Mouse (Mus musculus) stomach, embryonic 15.5 days (tissue): ENCODE results near the gene Olfr913. TPM values are rescaled to one million over a fixed set of nuclear protein-coding genes. Genes with fewer than 3 reads are reported as not detected.

ENCODE experiments used
- ATAC-seq: fragments of 200-750 bp; cut with Nextera tagmentation; 2 replicates; pipeline ENCODE4 v1.8.0; 2017; ENCODE audit warnings: low read depth, moderate number of reproducible peaks, moderate TSS enrichment; ENCODE audit not compliant: insufficient read depth, low FRiP score
- H3K27ac ChIP-seq: fragments of 300-500 bp; sonication (generic); 2 replicates; pipeline ENCODE4 v1.5.1; 2015; ENCODE audit warnings: mild to moderate bottlenecking, inconsistent platforms
- H3K27me3 ChIP-seq: fragments of 300-500 bp; sonication (generic); replicated peaks from 2 replicates; pipeline ENCODE4 v1.6.1; 2015; ENCODE audit warnings: inconsistent platforms
- H3K36me3 ChIP-seq: fragments of 300-500 bp; sonication (generic); 2 replicates; pipeline ENCODE4 v1.6.1; 2015; ENCODE audit warnings: inconsistent platforms
- H3K4me1 ChIP-seq: fragments of 300-500 bp; sonication (generic); 2 replicates; pipeline ENCODE4 v1.6.1; 2015; ENCODE audit warnings: inconsistent platforms
- H3K4me2 ChIP-seq: fragments of 300-500 bp; sonication (generic); 2 replicates; pipeline ENCODE4 v1.6.1; 2015; ENCODE audit warnings: mild to moderate bottlenecking, inconsistent platforms
- H3K4me3 ChIP-seq: fragments of 300-500 bp; sonication (generic); replicated peaks from 2 replicates; pipeline ENCODE4 v1.5.1; 2015; ENCODE audit warnings: inconsistent platforms
- H3K9ac ChIP-seq: fragments of 300-500 bp; sonication (generic); 2 replicates; pipeline ENCODE4 v1.6.1; 2015; ENCODE audit warnings: inconsistent platforms
- H3K9me3 ChIP-seq: fragments of 300-500 bp; sonication (generic); 2 replicates; pipeline ENCODE4 v1.6.1; 2016; ENCODE audit warnings: inconsistent platforms
- WGBS: fragments of 180-500 bp; shearing (Covaris S2); methylation state at CpG from one replicate; pipeline ENCODE4 v1.1.7; 2015; 5-methylcytosine and 5-hydroxymethylcytosine counted together
- polyA plus RNA-seq: library from polyadenylated mRNA; unstranded; fragments of >200 nt; fragmentation: Nextera tagmentation; extraction: Ambion mirVana; gene quantifications from 2 replicates; pipeline ENCODE4 v1.2.1, GENCODE M21; 2015

Gene Olfr913
- not detected in 2 replicates for polyA plus RNA-seq

- Histone ChIP-seq H3K4me3 (no peak within 1 kb of the TSS), H3K36me3 (no peaks in the 10 kb centered on the region), H3K4me1 (no peaks in the 10 kb centered on the region), H3K4me2 (no peak within 1 kb of the TSS), H3K27ac (no peak within 1 kb of the TSS), H3K9ac (no peak within 1 kb of the TSS), H3K9me3 (no peaks in the 10 kb centered on the region), H3K27me3 (no peaks in the 10 kb centered on the region)
- 48% methylated on average over 2 of the region's 2 CpGs for WGBS
- ATAC-seq = no peak
Observed at GRCm38 (mm10) chr9:38592459-38592858, at the start of gene Olfr913. TSS of gene Olfr913 (plus strand) at chr9:38592759.

GRCm38 (mm10) chr9:38579878-38580277, 12.7 kb upstream of the Olfr913 start, which contains the start of gene Olfr912:
TSS of gene Olfr912 (plus strand) at chr9:38580178.
- no peak within 1 kb of the TSS for H3K4me3 ChIP-seq
- no peak within 1 kb of the TSS for H3K9ac ChIP-seq
- WGBS = 59% methylated on average over 1 of the region's 1 CpGs
- H3K27me3 ChIP-seq = no peaks in the 10 kb centered on the region
- H3K4me1 ChIP-seq = no peaks in the 10 kb centered on the region
- no peak within 1 kb of the TSS for H3K4me2 ChIP-seq
- no peak within 1 kb of the TSS for H3K27ac ChIP-seq
- ATAC-seq = no peak
- no peaks in the 10 kb centered on the region for H3K36me3 ChIP-seq
- H3K9me3 ChIP-seq = no peaks in the 10 kb centered on the region

DNA sequence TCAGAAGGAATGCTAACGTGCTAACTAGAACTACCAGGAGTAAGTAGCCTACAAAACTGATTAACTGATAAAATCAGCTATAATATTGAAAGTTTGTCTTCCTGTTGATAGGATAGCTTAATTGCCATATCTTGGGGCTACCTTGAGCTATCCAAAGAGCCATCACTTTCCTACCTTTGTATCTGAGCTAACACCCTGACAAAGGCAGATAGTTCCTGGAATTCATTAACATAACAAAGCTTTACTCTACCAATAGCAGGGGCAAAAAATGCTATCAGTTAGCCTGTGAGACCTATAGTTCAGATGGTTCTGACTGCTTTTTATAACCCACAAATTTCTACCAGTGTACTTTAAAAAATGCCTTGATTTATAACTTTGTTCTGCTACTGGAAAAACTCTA, 1.5 kb upstream of the Olfr913 start:
- WGBS = 38% methylated on average over 1 of the region's 1 CpGs
- no peak for ATAC-seq
- Histone ChIP-seq H3K4me2 (no peak overlapping the region), H3K27me3 (no peaks in the 10 kb centered on the region), H3K4me1 (no peaks in the 10 kb centered on the region), H3K36me3 (no peaks in the 10 kb centered on the region), H3K9ac (no peak overlapping the region), H3K4me3 (no peak overlapping the region), H3K27ac (no peak overlapping the region), H3K9me3 (no peaks in the 10 kb centered on the region)

DNA sequence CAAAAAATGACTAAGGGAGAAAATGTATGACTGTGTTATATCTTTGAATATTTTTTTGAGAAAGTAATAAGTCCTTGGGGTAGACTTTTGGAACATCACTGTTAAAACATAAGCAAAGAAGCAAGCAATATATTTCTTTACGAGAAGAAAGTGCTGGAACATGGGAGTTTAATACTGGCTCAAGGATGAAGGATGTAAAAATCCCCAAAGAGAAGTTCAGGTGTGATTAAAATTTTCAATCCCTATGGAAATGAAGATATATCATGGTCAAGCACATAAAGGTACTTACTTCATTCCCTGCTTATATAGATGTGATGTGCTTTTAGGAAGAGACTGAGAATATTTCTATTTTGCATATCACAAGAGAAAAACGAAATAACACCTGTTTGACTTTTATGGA, 12.2 kb downstream of the Olfr913 start, which contains the start of gene Olfr914:
TSS of gene Olfr914 (plus strand) at position 301 of the 400 bp plus-strand sequence.
- no peak within 1 kb of the TSS for H3K27ac ChIP-seq
- no peak within 1 kb of the TSS for H3K4me3 ChIP-seq
- H3K4me1 ChIP-seq = no peaks in the 10 kb centered on the region
- no peaks in the 10 kb centered on the region for H3K27me3 ChIP-seq
- WGBS = 60% methylated on average over 2 of the region's 2 CpGs
- H3K9ac ChIP-seq = no peak within 1 kb of the TSS
- H3K9me3 ChIP-seq = no peaks in the 10 kb centered on the region
- no peak within 1 kb of the TSS for H3K4me2 ChIP-seq
- ATAC-seq = no peak
- H3K36me3 ChIP-seq = no peaks in the 10 kb centered on the region

DNA sequence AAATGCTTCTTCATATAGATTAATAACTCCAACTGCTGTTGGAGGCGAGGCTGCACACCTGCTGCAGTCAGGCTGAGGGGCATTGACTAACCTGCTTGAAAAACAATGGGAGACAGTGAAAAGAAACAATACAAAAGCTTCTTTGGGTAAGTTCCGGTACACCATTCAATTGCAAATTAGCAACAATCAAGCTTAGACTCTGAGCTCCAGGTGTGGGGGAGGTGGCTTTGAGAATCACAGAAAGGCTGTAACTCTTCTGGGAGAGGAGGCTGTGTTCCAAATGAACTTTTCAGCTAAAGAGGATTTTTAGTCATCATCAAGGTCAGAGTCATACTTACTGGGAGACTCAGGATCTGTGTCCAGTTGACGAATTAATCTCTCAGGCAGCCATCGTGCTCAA, 39.8 kb downstream of the Olfr913 start:
- no peak overlapping the region for H3K9ac ChIP-seq
- H3K4me2 ChIP-seq = no peak overlapping the region
- no peaks in the 10 kb centered on the region for H3K36me3 ChIP-seq
- H3K4me1 ChIP-seq = no peaks in the 10 kb centered on the region
- H3K27me3 ChIP-seq = no peaks in the 10 kb centered on the region
- WGBS = 86% methylated on average over 4 of the region's 4 CpGs
- no peak for ATAC-seq
- H3K27ac ChIP-seq = no peak overlapping the region
- H3K9me3 ChIP-seq = no peaks in the 10 kb centered on the region
- H3K4me3 ChIP-seq = no peak overlapping the region

Other genes with a start within 250 kb of the Olfr913 start
- gene Olfr898, start 244.3 kb upstream of the Olfr913 start, polyA plus RNA-seq = not detected in 2 replicates
- gene Olfr250, start 225.9 kb upstream of the Olfr913 start, polyA plus RNA-seq = not detected in 2 replicates
- gene Olfr251, start 215.7 kb upstream of the Olfr913 start, polyA plus RNA-seq = not detected in 2 replicates
- not detected in 2 replicates for gene Olfr147, start 191.1 kb upstream of the Olfr913 start, polyA plus RNA-seq
- gene Olfr901, start 163.3 kb upstream of the Olfr913 start, polyA plus RNA-seq = not detected in 2 replicates
- gene Olfr902, start 145.1 kb upstream of the Olfr913 start, polyA plus RNA-seq = not detected in 2 replicates
- not detected in 2 replicates for gene Olfr904, start 129.6 kb upstream of the Olfr913 start, polyA plus RNA-seq
- not detected in 2 replicates for gene Olfr905, start 121.7 kb upstream of the Olfr913 start, polyA plus RNA-seq
- not detected in 2 replicates for gene Olfr906, start 105.7 kb upstream of the Olfr913 start, polyA plus RNA-seq
- not detected in 2 replicates for gene Olfr907, start 97.0 kb upstream of the Olfr913 start, polyA plus RNA-seq
- not detected in 2 replicates for gene Olfr911-ps1, start 71.2 kb upstream of the Olfr913 start, polyA plus RNA-seq
- not detected in 2 replicates for gene Olfr910, start 54.9 kb upstream of the Olfr913 start, polyA plus RNA-seq
- not detected in 2 replicates for gene Olfr912, start 12.6 kb upstream of the Olfr913 start, polyA plus RNA-seq
- gene Olfr914, start 12.3 kb downstream of the Olfr913 start, polyA plus RNA-seq = not detected in 2 replicates
- not detected in 2 replicates for gene Olfr916, start 67.1 kb downstream of the Olfr913 start, polyA plus RNA-seq
- gene Olfr917, start 73.1 kb downstream of the Olfr913 start, polyA plus RNA-seq = not detected in 2 replicates
- gene Olfr918, start 81.8 kb downstream of the Olfr913 start, polyA plus RNA-seq = not detected in 2 replicates
- not detected in 2 replicates for gene Olfr919, start 110.9 kb downstream of the Olfr913 start, polyA plus RNA-seq
- 21.5 and 21.9 TPM in 2 replicates for gene Vwa5a, start 125.5 kb downstream of the Olfr913 start, polyA plus RNA-seq
- gene Olfr920, start 159.5 kb downstream of the Olfr913 start, polyA plus RNA-seq = 0.04 and 0.08 TPM in 2 replicates
- not detected in 2 replicates for gene Olfr921, start 180.3 kb downstream of the Olfr913 start, polyA plus RNA-seq
- gene Olfr922, start 221.9 kb downstream of the Olfr913 start, polyA plus RNA-seq = not detected in 2 replicates
- gene Olfr923, start 233.8 kb downstream of the Olfr913 start, polyA plus RNA-seq = not detected in 2 replicates